Mouse (Mus musculus) midbrain, postnatal 0 days (tissue): Measurements from ENCODE around the gene Cmpk2. TPM values are rescaled to one million over a fixed set of nuclear protein-coding genes. Genes with fewer than 3 reads are reported as not detected.
A peak's percentile ranks its signal among the peaks of the same experiment; 100 is the strongest.
"Not testable (repeated sequence)": the region's sequence is repeated elsewhere in the genome, so short reads cannot be mapped to it uniquely, and the experiment has no call there.

ENCODE experiments used
- ATAC-seq: fragments of 200-750 bp; cut with Nextera tagmentation; 2 replicates; pipeline ENCODE4 v1.8.0; 2017; ENCODE audit warnings: moderate number of reproducible peaks, mild to moderate bottlenecking, moderate TSS enrichment, moderate library complexity; ENCODE audit not compliant: low FRiP score
- DNase-seq: peaks from one replicate; pipeline ENCODE4 v3.0.0-alpha.2; 2015; ENCODE audit warnings: low spot score
- H3K27ac ChIP-seq: fragments of 300-500 bp; sonication (generic); 2 replicates; pipeline ENCODE4 v1.5.1; 2014; ENCODE audit warnings: low read depth, mild to moderate bottlenecking, low read length, mixed read lengths
- H3K27me3 ChIP-seq: fragments of 300-500 bp; sonication (generic); 2 replicates; pipeline ENCODE4 v1.6.1; 2014; ENCODE audit warnings: low read length, control low read depth, mixed read lengths; ENCODE audit not compliant: insufficient read depth
- H3K36me3 ChIP-seq: fragments of 300-500 bp; sonication (generic); 2 replicates; pipeline ENCODE4 v1.6.1; 2014; ENCODE audit warnings: low read length, control low read depth, mixed read lengths; ENCODE audit not compliant: insufficient read depth
- H3K4me1 ChIP-seq: fragments of 300-500 bp; sonication (generic); 2 replicates; pipeline ENCODE4 v1.6.1; 2014; ENCODE audit warnings: mild to moderate bottlenecking, control low read depth, antibody characterized with exemption, low read length, mixed read lengths; ENCODE audit not compliant: insufficient read depth
- H3K4me2 ChIP-seq: fragments of 300-500 bp; sonication (generic); 2 replicates; pipeline ENCODE4 v1.6.1; 2014; ENCODE audit warnings: low read depth, mild to moderate bottlenecking, low read length, mixed read lengths; ENCODE audit not compliant: poor library complexity, severe bottlenecking
- H3K4me3 ChIP-seq: fragments of 300-500 bp; sonication (generic); 2 replicates; pipeline ENCODE4 v1.5.1; 2014; ENCODE audit warnings: low read depth, mild to moderate bottlenecking, low read length, moderate library complexity
- H3K9ac ChIP-seq: fragments of 300-500 bp; sonication (generic); replicated peaks from 2 replicates; pipeline ENCODE4 v1.6.1; 2014; ENCODE audit warnings: mild to moderate bottlenecking, low read length, moderate library complexity, mixed read lengths; ENCODE audit not compliant: poor library complexity, severe bottlenecking
- H3K9me3 ChIP-seq: fragments of 300-500 bp; sonication (generic); 2 replicates; pipeline ENCODE4 v1.6.1; 2016; ENCODE audit warnings: low read length, control low read depth
- CTCF ChIP-seq: IDR thresholded peaks from 2 replicates; pipeline ENCODE4 v1.5.1; 2016; ENCODE audit warnings: antibody characterized with exemption, mild to moderate bottlenecking
- WGBS: fragments of 180-500 bp; shearing (Covaris S2); extraction: QIAGEN DNeasy Blood & Tissue Kit; methylation state at CpG from one replicate; pipeline ENCODE4 v1.1.7; 2014; 5-methylcytosine and 5-hydroxymethylcytosine counted together
- polyA plus RNA-seq: library from polyadenylated mRNA; unstranded; fragments of >200 nt; fragmentation: Nextera tagmentation; extraction: Ambion mirVana; gene quantifications from 2 replicates; pipeline ENCODE4 v1.2.1, GENCODE M21; 2015
- total RNA-seq: library from RNA; depleted of rRNA; stranded (reverse); fragments of >200 nt; gene quantifications from 2 replicates; pipeline ENCODE4 v1.2.3, GENCODE M21; 2014; rRNA removed

The Cmpk2 gene
- 25.2 and 29.5 TPM in 2 replicates for total RNA-seq
- polyA plus RNA-seq: 21.2 and 21.8 TPM in 2 replicates

- Histone ChIP-seq H3K36me3 (no peaks in the 10 kb centered on the region), H3K27ac (peak within 1 kb of the TSS; percentile 97), H3K4me2 (peak within 1 kb of the TSS; percentile 91), H3K4me1 (peaks cover 5% of the 10 kb centered on the region; the same call in 1 of the 2 replicates), H3K9me3 (no peaks in the 10 kb centered on the region), H3K27me3 (no peaks in the 10 kb centered on the region), H3K9ac (peak within 1 kb of the TSS; percentile 90), H3K4me3 (peak within 1 kb of the TSS; percentile 62)
- peak; percentile 87 for DNase-seq
- ATAC-seq: peak; percentile 83
- TF ChIP-seq CTCF: peak; percentile 54
- WGBS: under 1% methylated on average over 57 of the region's 69 CpGs
Observed at GRCm38 (mm10) chr12:26469098-26470041, at the start of gene Cmpk2. TSS of gene Cmpk2 (plus strand) at chr12:26469204.

DNA sequence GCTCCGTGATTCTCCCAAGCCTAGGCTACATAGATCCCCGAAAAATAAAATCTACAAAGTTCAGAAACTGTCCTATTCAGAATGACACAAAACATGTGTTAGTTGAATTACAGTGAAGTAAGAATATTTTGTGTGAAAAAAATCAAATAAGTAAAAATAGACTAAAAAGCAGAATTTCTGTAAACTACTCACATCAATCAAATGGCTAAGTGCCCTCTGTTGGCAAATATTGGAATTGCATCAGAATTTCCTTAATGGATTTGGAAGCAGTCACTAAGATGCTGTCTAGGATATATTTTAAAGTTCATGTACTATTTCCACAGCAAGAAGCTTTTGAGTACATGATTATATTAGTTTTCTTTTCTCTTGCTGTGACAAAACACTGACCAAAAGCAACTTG lies 44.2 kb upstream of the Cmpk2 start:
- DNase-seq: peak; percentile 72

DNA sequence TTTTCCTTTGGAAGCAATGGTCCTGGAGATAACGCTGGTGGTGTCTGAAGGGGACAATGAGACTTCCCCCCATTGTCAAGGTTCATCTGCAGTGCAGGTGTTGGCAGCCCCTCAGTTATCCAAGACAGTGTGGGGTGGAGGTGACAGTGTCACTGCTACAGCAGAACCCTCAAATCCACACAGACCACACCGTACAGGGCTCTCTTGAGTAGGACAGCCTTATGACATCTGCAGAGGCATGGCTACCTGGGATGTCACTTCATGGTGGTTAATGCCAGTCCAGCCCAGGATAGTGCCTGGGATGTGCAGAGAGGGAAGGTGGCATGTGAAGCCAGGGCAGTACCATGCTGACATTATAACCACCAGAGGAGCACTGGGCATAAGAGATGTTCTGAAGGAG lies 40.2 kb upstream of the Cmpk2 start:
- H3K4me1 ChIP-seq, H3K27me3 ChIP-seq, H3K9ac ChIP-seq, H3K36me3 ChIP-seq, ATAC-seq, H3K9me3 ChIP-seq, H3K4me2 ChIP-seq, H3K4me3 ChIP-seq, H3K27ac ChIP-seq, DNase-seq: not testable (repeated sequence)
- 97% methylated on average over 2 of the region's 2 CpGs for WGBS

More for the DNA sequence above, 44.2 kb upstream of the Cmpk2 start:
- H3K36me3 ChIP-seq: no peaks in the 10 kb centered on the region
- peak; percentile 76 for TF ChIP-seq CTCF
- no peak overlapping the region for H3K4me3 ChIP-seq
- H3K4me2 ChIP-seq: no peak overlapping the region
- H3K4me1 ChIP-seq: no peaks in the 10 kb centered on the region
- WGBS: 88% methylated on average over 2 of the region's 2 CpGs
- H3K27ac ChIP-seq: no peak overlapping the region
- H3K9me3 ChIP-seq: no peaks in the 10 kb centered on the region
- H3K9ac ChIP-seq: no peak overlapping the region
- ATAC-seq: no peak
- no peaks in the 10 kb centered on the region for H3K27me3 ChIP-seq

GRCm38 (mm10) chr12:26436334-26436733 lies 32.7 kb upstream of the Cmpk2 start:
- Histone ChIP-seq H3K36me3 (no peaks in the 10 kb centered on the region), H3K27ac (no peak overlapping the region), H3K4me2 (no peak overlapping the region), H3K9ac (no peak overlapping the region), H3K4me3 (no peak overlapping the region), H3K9me3 (no peaks in the 10 kb centered on the region), H3K4me1 (no peaks in the 10 kb centered on the region), H3K27me3 (no peaks in the 10 kb centered on the region)
- DNase-seq (no peak), ATAC-seq (no peak)
- TF ChIP-seq CTCF: no peak
- 83% methylated on average over 4 of the region's 4 CpGs for WGBS

- Histone ChIP-seq H3K27me3 (no peaks in the 10 kb centered on the region), H3K27ac (no peak overlapping the region), H3K4me1 (no peaks in the 10 kb centered on the region), H3K4me2 (no peak overlapping the region), H3K4me3 (no peak overlapping the region), H3K9ac (no peak overlapping the region), H3K36me3 (no peaks in the 10 kb centered on the region), H3K9me3 (no peaks in the 10 kb centered on the region)
- DNase-seq (peak; percentile 48), ATAC-seq (no peak)
- 83% methylated on average over 3 of the region's 3 CpGs for WGBS
- no peak for TF ChIP-seq CTCF
Observed at GRCm38 (mm10) chr12:26437950-26438349, 31.1 kb upstream of the Cmpk2 start.

DNA sequence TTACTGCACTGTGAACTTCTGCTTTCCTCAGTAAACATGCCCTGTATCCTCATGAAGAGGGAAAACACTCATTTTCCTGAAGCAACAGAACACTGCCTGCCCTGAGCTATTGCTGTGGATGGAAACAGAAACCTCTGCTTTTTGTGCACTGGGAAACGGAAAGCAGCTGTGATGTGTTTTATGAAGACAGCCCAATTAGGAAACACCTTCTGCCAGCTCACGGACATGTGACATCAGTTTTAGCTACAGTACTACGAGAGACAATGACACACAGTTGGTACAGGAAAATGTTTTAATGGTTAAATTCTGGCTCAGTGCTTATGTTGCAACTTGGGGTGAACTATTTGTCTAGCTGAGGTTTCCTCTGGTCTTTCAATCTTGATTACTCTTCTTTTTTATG lies 29.6 kb upstream of the Cmpk2 start:
- Histone ChIP-seq H3K4me1 (no peaks in the 10 kb centered on the region), H3K27ac (no peak overlapping the region), H3K9me3 (no peaks in the 10 kb centered on the region), H3K4me3 (no peak overlapping the region), H3K27me3 (no peaks in the 10 kb centered on the region), H3K4me2 (no peak overlapping the region), H3K9ac (no peak overlapping the region), H3K36me3 (no peaks in the 10 kb centered on the region)
- no peak for ATAC-seq
- WGBS: 68% methylated on average over 3 of the region's 3 CpGs
- no peak for DNase-seq
- no peak for TF ChIP-seq CTCF
